Mouse (Mus musculus) midbrain, embryonic 12.5 days (tissue): Measurements from ENCODE around the gene Fn1. TPM values are rescaled to one million over a fixed set of nuclear protein-coding genes. Genes with fewer than 3 reads are reported as not detected.
A peak's percentile ranks its signal among the peaks of the same experiment; 100 is the strongest.

ENCODE experiments used
- ATAC-seq: fragments of 200-750 bp; cut with Nextera tagmentation; 2 replicates; pipeline ENCODE4 v1.8.0; 2017; ENCODE audit warnings: low read depth, moderate TSS enrichment, moderate library complexity; ENCODE audit not compliant: low FRiP score
- H3K27ac ChIP-seq: fragments of 300-500 bp; sonication (generic); replicated peaks from 2 replicates; pipeline ENCODE4 v1.5.1; 2016; ENCODE audit warnings: mild to moderate bottlenecking
- H3K27me3 ChIP-seq: fragments of 300-500 bp; sonication (generic); 2 replicates; pipeline ENCODE4 v1.6.1; 2016; ENCODE audit warnings: mild to moderate bottlenecking
- H3K36me3 ChIP-seq: fragments of 300-500 bp; sonication (generic); 2 replicates; pipeline ENCODE4 v1.6.1; 2016
- H3K4me1 ChIP-seq: fragments of 300-500 bp; sonication (generic); 2 replicates; pipeline ENCODE4 v1.6.1; 2016
- H3K4me2 ChIP-seq: fragments of 300-500 bp; sonication (generic); replicated peaks from 2 replicates; pipeline ENCODE4 v1.6.1; 2016; ENCODE audit warnings: mild to moderate bottlenecking, moderate library complexity
- H3K4me3 ChIP-seq: fragments of 300-500 bp; sonication (generic); 2 replicates; pipeline ENCODE4 v1.5.1; 2016; ENCODE audit warnings: mild to moderate bottlenecking
- H3K9ac ChIP-seq: fragments of 300-500 bp; sonication (generic); replicated peaks from 2 replicates; pipeline ENCODE4 v1.6.1; 2016; ENCODE audit warnings: mild to moderate bottlenecking, moderate library complexity
- H3K9me3 ChIP-seq: fragments of 300-500 bp; sonication (generic); 2 replicates; pipeline ENCODE4 v1.6.1; 2016; ENCODE audit warnings: mild to moderate bottlenecking
- WGBS: fragments of 180-500 bp; shearing (Covaris S2); methylation state at CpG from one replicate; pipeline ENCODE4 v1.1.7; 2016; 5-methylcytosine and 5-hydroxymethylcytosine counted together
- polyA plus RNA-seq: library from polyadenylated mRNA; unstranded; fragments of >200 nt; fragmentation: Nextera tagmentation; extraction: Ambion mirVana; gene quantifications from 2 replicates; pipeline ENCODE4 v1.2.1, GENCODE M21; 2016

Fn1 gene
- 91.1 and 108 TPM in 2 replicates for polyA plus RNA-seq

DNA sequence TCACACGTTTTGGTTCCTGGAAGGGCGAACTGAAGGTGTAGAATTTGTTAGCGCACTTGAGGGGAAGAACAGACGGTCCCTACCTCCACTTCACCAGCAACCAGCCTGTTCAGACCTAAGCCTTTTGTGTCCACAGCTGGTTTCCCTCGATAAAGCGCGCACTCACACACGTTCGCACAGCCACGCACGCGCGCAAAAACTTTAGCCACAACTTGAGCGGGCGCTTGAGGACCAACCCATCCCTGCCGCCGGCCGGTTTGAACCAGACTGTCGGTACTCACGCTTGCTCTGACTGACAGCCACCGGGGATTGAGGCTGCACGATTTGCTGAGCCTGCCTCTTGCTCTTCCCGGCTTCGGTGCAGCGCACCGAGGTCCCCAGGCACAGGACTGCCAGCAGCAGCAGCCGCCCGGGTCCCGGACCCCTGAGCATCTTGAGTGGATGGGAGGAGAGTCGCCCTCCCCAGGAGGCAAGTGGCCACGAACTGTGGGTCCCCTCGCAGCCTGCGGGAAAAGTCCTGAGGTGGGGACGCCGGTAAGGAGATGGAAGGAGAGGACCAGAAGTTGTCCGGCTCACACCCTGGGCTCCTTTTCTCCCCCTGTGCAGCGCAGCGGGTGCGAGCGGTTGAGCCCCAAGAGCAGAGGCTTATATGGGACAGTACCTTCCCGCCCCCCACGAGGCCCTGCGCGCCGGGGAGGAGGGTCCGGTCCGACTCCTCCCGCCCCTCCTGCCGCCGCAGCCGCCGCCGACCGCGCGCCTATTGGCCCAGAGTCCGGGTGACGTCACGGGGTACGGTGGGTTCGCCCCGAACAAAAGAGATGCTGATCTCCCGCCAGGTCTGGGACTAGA, at the start of gene Fn1:
TSS of gene Fn1 (minus strand) at position 650 of the 849 bp plus-strand sequence.
- ATAC-seq: peak; percentile 96
- Histone ChIP-seq H3K27ac (peak within 1 kb of the TSS; percentile 83), H3K4me1 (peaks cover 13% of the 10 kb centered on the region), H3K9me3 (no peaks in the 10 kb centered on the region), H3K27me3 (peaks cover 36% of the 10 kb centered on the region), H3K36me3 (0 out of 2 replicates have a peak, but pooled peaks cover 9% of the 10 kb centered on the region), H3K4me3 (peak within 1 kb of the TSS; percentile 67), H3K4me2 (peak within 1 kb of the TSS; percentile 91), H3K9ac (peak within 1 kb of the TSS; percentile 72)
- under 1% methylated on average over 59 of the region's 63 CpGs for WGBS

DNA sequence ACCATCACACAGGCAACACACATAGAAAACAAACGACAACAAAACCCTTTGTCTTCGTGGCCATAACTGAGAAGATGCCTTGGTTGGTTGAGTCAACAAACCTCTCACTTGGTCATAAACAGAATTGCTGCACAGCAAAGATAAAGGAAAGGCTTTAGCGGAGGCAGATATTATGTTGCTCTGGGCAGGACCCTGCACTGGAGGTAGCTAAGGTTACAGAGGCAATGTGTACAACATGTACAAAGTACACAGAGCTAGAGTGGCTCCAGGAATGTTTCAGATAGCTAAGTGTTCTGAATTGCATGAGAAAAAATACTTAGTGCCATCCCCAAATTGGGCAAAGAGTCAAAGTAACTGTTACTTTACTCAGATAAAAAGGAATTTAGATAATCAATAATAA, 43.1 kb upstream of the Fn1 start:
- Histone ChIP-seq H3K4me1 (no peaks in the 10 kb centered on the region), H3K9me3 (no peaks in the 10 kb centered on the region), H3K36me3 (no peaks in the 10 kb centered on the region), H3K4me2 (no peak overlapping the region), H3K27ac (no peak overlapping the region), H3K27me3 (no peaks in the 10 kb centered on the region), H3K9ac (no peak overlapping the region), H3K4me3 (no peak overlapping the region)
- 90% methylated on average over 3 of the region's 3 CpGs for WGBS
- no peak for ATAC-seq

DNA sequence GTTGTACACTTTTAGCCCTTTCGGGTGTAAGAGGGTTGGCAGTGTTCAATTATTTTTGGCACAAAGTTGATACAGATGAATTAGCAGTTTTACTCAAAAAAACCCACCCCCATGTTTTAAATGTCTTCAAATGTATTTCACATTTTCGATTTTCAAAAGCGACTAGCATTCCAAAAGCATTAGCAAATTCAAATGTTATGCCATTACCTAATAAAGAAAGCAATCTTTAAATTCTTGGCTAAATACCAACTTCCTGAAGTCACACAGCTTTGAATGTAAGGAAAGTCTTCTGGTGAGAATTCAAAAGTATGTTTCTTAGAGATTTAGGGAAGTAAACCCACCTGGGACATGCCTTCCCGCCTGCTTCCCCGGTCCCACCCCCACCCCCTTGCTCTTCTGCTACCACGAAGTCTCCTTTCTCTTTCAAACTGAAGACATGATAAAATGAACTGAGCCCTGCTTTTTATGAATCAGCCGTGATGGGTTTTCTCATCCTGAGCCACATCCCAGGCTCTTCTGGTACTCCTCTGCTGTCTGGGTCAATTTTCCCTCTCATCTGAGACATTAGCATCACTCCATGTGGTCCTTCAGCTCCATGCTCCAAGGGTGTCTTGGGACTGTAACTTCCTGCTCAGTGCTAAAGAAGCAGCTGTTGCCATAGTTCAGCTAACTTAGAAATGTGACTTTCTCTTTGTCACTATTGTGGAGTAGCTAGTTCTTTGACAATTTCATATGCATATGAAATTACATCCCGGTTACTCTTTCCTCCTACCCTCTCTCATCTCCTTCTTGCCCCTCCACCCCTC, 38.7 kb upstream of the Fn1 start:
- Histone ChIP-seq H3K9ac (no peak overlapping the region), H3K27me3 (no peaks in the 10 kb centered on the region), H3K4me2 (no peak overlapping the region), H3K27ac (no peak overlapping the region), H3K4me3 (no peak overlapping the region), H3K9me3 (no peaks in the 10 kb centered on the region), H3K36me3 (no peaks in the 10 kb centered on the region), H3K4me1 (no peaks in the 10 kb centered on the region)
- 76% methylated on average over 8 of the region's 8 CpGs for WGBS
- ATAC-seq: no peak

DNA sequence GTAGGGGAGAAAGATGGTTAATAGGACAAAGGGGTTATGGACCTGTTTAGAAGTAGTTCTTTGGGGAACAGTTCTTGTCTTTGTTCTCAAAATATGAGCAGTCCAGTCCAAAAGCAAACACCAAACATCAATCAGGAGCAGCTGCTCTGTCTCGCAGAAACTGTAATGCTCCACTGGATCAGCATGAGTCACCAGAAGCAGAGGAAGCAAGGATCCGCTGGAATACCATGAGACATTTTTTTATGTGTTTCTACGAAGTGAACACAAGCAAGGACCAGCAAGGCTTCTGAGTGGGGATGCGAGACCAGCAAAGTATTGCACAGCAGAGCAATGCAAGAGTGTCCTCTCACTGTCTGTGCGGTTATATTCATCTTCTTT, 35.9 kb upstream of the Fn1 start:
- Histone ChIP-seq H3K27me3 (no peaks in the 10 kb centered on the region), H3K27ac (no peak overlapping the region), H3K4me1 (no peaks in the 10 kb centered on the region), H3K4me2 (no peak overlapping the region), H3K9me3 (no peaks in the 10 kb centered on the region), H3K9ac (no peak overlapping the region), H3K36me3 (no peaks in the 10 kb centered on the region), H3K4me3 (no peak overlapping the region)
- WGBS: 94% methylated on average over 5 of the region's 5 CpGs
- no peak for ATAC-seq

DNA sequence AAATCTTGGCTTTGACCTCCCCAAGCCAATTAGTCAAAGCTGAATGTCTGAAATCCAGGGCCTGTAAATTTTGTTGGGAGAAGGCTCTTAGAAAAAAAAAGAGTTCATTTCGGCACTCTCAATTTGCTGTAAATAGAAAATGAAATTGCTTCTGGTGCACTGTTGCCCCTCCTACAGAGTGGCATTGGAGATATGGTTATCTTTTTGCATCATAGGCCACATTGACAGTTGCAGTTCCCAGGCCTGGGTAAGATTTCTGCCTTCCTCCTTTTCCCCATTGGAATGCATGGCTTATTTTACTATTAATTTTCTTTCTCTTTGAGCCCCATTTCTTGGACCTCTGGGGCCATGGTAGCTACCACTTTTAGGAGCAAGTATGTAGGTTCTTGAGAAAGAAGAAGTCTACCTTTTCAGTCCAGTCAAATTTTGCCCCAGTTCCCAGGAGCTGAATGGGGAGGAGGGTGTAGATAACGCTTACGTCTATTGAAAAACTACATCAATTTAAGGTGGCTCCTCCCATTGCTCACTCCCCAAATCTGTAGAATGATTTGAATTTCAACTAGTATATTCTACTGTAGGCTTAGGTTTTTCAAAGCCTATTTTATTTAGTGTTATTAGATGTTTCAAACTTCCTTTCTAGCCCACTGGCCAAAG, 35.4 kb upstream of the Fn1 start:
- Histone ChIP-seq H3K9ac (no peak overlapping the region), H3K27ac (no peak overlapping the region), H3K27me3 (no peaks in the 10 kb centered on the region), H3K36me3 (no peaks in the 10 kb centered on the region), H3K9me3 (no peaks in the 10 kb centered on the region), H3K4me1 (no peaks in the 10 kb centered on the region), H3K4me3 (no peak overlapping the region), H3K4me2 (no peak overlapping the region)
- ATAC-seq: no peak
- 90% methylated on average over 3 of the region's 3 CpGs for WGBS

- no peak overlapping the region for H3K27ac ChIP-seq
- no peak overlapping the region for H3K4me3 ChIP-seq
- H3K4me2 ChIP-seq: no peak overlapping the region
- 91% methylated on average over 5 of the region's 5 CpGs for WGBS
- H3K9ac ChIP-seq: no peak overlapping the region
- no peaks in the 10 kb centered on the region for H3K36me3 ChIP-seq
- H3K4me1 ChIP-seq: no peaks in the 10 kb centered on the region
- ATAC-seq: no peak
- no peaks in the 10 kb centered on the region for H3K9me3 ChIP-seq
- H3K27me3 ChIP-seq: no peaks in the 10 kb centered on the region
Measured at GRCm38 (mm10) chr1:71686791-71687190, 33.8 kb upstream of the Fn1 start.

- Histone ChIP-seq H3K9me3 (no peaks in the 10 kb centered on the region), H3K4me2 (no peak overlapping the region), H3K4me1 (no peaks in the 10 kb centered on the region), H3K4me3 (no peak overlapping the region), H3K27me3 (no peaks in the 10 kb centered on the region), H3K9ac (no peak overlapping the region), H3K27ac (no peak overlapping the region), H3K36me3 (no peaks in the 10 kb centered on the region)
- ATAC-seq: no peak
- 72% methylated on average over 6 of the region's 6 CpGs for WGBS
Measured at GRCm38 (mm10) chr1:71683736-71684135, 30.7 kb upstream of the Fn1 start.

GRCm38 (mm10) chr1:71682194-71682715, 29.3 kb upstream of the Fn1 start:
- no peaks in the 10 kb centered on the region for H3K27me3 ChIP-seq
- no peaks in the 10 kb centered on the region for H3K4me1 ChIP-seq
- H3K9me3 ChIP-seq: no peaks in the 10 kb centered on the region
- no peak overlapping the region for H3K9ac ChIP-seq
- no peak for ATAC-seq
- no peak overlapping the region for H3K4me3 ChIP-seq
- H3K27ac ChIP-seq: no peak overlapping the region
- H3K36me3 ChIP-seq: no peaks in the 10 kb centered on the region
- no peak overlapping the region for H3K4me2 ChIP-seq
- 70% methylated on average over 5 of the region's 5 CpGs for WGBS

- H3K4me3 ChIP-seq: no peak overlapping the region
- no peak for ATAC-seq
- no peak overlapping the region for H3K9ac ChIP-seq
- no peaks in the 10 kb centered on the region for H3K27me3 ChIP-seq
- WGBS: 19% methylated on average over 2 of the region's 2 CpGs
- no peaks in the 10 kb centered on the region for H3K36me3 ChIP-seq
- no peak overlapping the region for H3K27ac ChIP-seq
- H3K9me3 ChIP-seq: no peaks in the 10 kb centered on the region
- no peaks in the 10 kb centered on the region for H3K4me1 ChIP-seq
- no peak overlapping the region for H3K4me2 ChIP-seq
Measured at GRCm38 (mm10) chr1:71681306-71681705, 28.3 kb upstream of the Fn1 start.

DNA sequence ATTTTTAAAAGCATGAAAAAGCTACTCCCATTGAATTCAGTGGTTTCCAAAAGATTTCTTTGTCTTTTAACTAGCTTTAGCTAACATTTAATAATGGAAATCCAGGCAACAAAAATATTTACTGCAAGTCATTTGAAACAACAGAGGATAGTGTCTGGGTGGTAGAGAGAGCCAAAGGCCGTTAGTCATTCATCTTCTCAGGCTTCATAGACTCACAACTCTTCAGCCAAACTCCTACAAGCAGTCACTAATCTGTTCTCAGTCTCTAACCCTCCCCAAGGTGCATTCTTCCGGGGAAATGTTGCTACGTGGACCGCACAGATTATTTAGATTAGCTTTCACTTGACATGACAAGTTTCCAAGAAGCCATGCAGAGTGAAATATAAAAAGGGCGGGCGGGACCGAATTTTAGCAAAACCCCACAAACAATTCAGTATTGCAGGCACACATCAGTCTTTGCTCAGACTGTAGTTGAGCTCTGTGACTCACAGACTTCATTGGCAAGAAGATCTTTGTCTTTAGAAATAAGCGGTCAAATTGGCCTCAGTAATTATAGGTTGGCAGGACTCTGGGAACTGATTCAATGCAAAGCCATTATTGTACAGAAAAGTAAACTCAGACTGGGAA, 27.2 kb upstream of the Fn1 start:
- Histone ChIP-seq H3K4me2 (no peak overlapping the region), H3K4me1 (no peaks in the 10 kb centered on the region), H3K36me3 (no peaks in the 10 kb centered on the region), H3K27ac (no peak overlapping the region), H3K9me3 (no peaks in the 10 kb centered on the region), H3K27me3 (no peaks in the 10 kb centered on the region), H3K4me3 (no peak overlapping the region), H3K9ac (no peak overlapping the region)
- 83% methylated on average over 8 of the region's 8 CpGs for WGBS
- ATAC-seq: no peak

GRCm38 (mm10) chr1:71675420-71675819, 22.4 kb upstream of the Fn1 start:
- 61% methylated on average over 2 of the region's 2 CpGs for WGBS
- Histone ChIP-seq H3K27ac (no peak overlapping the region), H3K9ac (no peak overlapping the region), H3K27me3 (no peaks in the 10 kb centered on the region), H3K4me3 (no peak overlapping the region), H3K9me3 (no peaks in the 10 kb centered on the region), H3K36me3 (no peaks in the 10 kb centered on the region), H3K4me1 (peaks cover 12% of the 10 kb centered on the region), H3K4me2 (no peak overlapping the region)
- ATAC-seq: no peak
